Mouse (Mus musculus) limb, embryonic 12.5 days (tissue): ENCODE results near the gene Fcna. TPM values are rescaled to one million over a fixed set of nuclear protein-coding genes. Genes with fewer than 3 reads are reported as not detected.

ENCODE experiments used
- ATAC-seq: fragments of 200-750 bp; cut with Nextera tagmentation; 2 replicates; pipeline ENCODE4 v1.8.0; 2017; ENCODE audit warnings: low read depth, moderate TSS enrichment; ENCODE audit not compliant: insufficient number of reproducible peaks, insufficient read depth, low FRiP score, low TSS enrichment
- H3K27ac ChIP-seq: fragments of 300-500 bp; sonication (generic); 2 replicates; pipeline ENCODE4 v1.5.1; 2016; ENCODE audit warnings: mild to moderate bottlenecking, moderate library complexity
- H3K27me3 ChIP-seq: fragments of 300-500 bp; sonication (generic); 2 replicates; pipeline ENCODE4 v1.6.1; 2016; ENCODE audit warnings: mild to moderate bottlenecking, moderate library complexity
- H3K36me3 ChIP-seq: fragments of 300-500 bp; sonication (generic); 2 replicates; pipeline ENCODE4 v1.6.1; 2016; ENCODE audit warnings: mild to moderate bottlenecking, moderate library complexity
- H3K4me1 ChIP-seq: fragments of 300-500 bp; sonication (generic); replicated peaks from 2 replicates; pipeline ENCODE4 v1.6.1; 2016
- H3K4me2 ChIP-seq: fragments of 300-500 bp; sonication (generic); 2 replicates; pipeline ENCODE4 v1.6.1; 2016; ENCODE audit warnings: mild to moderate bottlenecking, moderate library complexity
- H3K4me3 ChIP-seq: fragments of 300-500 bp; sonication (generic); replicated peaks from 2 replicates; pipeline ENCODE4 v1.5.1; 2016; ENCODE audit warnings: mild to moderate bottlenecking
- H3K9ac ChIP-seq: fragments of 300-500 bp; sonication (generic); replicated peaks from 2 replicates; pipeline ENCODE4 v1.6.1; 2016; ENCODE audit warnings: mild to moderate bottlenecking, moderate library complexity
- H3K9me3 ChIP-seq: fragments of 300-500 bp; sonication (generic); 2 replicates; pipeline ENCODE4 v1.6.1; 2016; ENCODE audit warnings: mild to moderate bottlenecking, moderate library complexity
- WGBS: fragments of 180-500 bp; shearing (Covaris S2); methylation state at CpG from one replicate; pipeline ENCODE4 v1.1.7; 2016; 5-methylcytosine and 5-hydroxymethylcytosine counted together
- polyA plus RNA-seq: library from polyadenylated mRNA; unstranded; fragments of >200 nt; fragmentation: Nextera tagmentation; extraction: Ambion mirVana; gene quantifications from 2 replicates; pipeline ENCODE4 v1.2.1, GENCODE M21; 2016

Gene Fcna
- 0.40 and 0.68 TPM in 2 replicates for polyA plus RNA-seq

GRCm38 (mm10) chr2:25627811-25628210 lies at the start of gene Fcna:
Gene Fcna (minus strand): TSS chr2:25628030.
- no peak for ATAC-seq
- no peaks in the 10 kb centered on the region for H3K4me1 ChIP-seq

GRCm38 (mm10) chr2:25676486-25676885 lies 48.7 kb upstream of the Fcna start, which contains the start of gene Lcn6:
Gene Lcn6 (plus strand): TSS chr2:25676786.
- peaks cover 3% of the 10 kb centered on the region; the same call in 1 of the 2 replicates for H3K27me3 ChIP-seq
- ATAC-seq = no peak
- H3K9me3 ChIP-seq = no peaks in the 10 kb centered on the region
- H3K36me3 ChIP-seq = no peaks in the 10 kb centered on the region
- no peak within 1 kb of the TSS for H3K4me3 ChIP-seq
- 0 out of 2 replicates have a peak, but pooled peaks cover 2% of the 10 kb centered on the region for H3K4me1 ChIP-seq
- no peak within 1 kb of the TSS for H3K4me2 ChIP-seq
- 87% methylated on average over 3 of the region's 3 CpGs for WGBS
- no peak within 1 kb of the TSS for H3K9ac ChIP-seq
- no peak within 1 kb of the TSS for H3K27ac ChIP-seq

More at GRCm38 (mm10) chr2:25627811-25628210, at the start of gene Fcna:
- no peak within 1 kb of the TSS for H3K27ac ChIP-seq
- no peak within 1 kb of the TSS for H3K4me3 ChIP-seq
- WGBS = 66% methylated on average over 6 of the region's 6 CpGs
- no peaks in the 10 kb centered on the region for H3K9me3 ChIP-seq
- no peak within 1 kb of the TSS for H3K4me2 ChIP-seq
- H3K27me3 ChIP-seq = no peaks in the 10 kb centered on the region
- no peaks in the 10 kb centered on the region for H3K36me3 ChIP-seq
- no peak within 1 kb of the TSS for H3K9ac ChIP-seq

- Histone ChIP-seq H3K4me1 (no peaks in the 10 kb centered on the region), H3K4me2 (no peak overlapping the region), H3K27me3 (no peaks in the 10 kb centered on the region), H3K4me3 (no peak overlapping the region), H3K9ac (no peak overlapping the region), H3K27ac (no peak overlapping the region), H3K36me3 (no peaks in the 10 kb centered on the region), H3K9me3 (no peaks in the 10 kb centered on the region)
- ATAC-seq = no peak
- 73% methylated on average over 1 of the region's 1 CpGs for WGBS
Observed at GRCm38 (mm10) chr2:25666516-25666915, 38.7 kb upstream of the Fcna start.

- H3K9ac ChIP-seq = no peak overlapping the region
- WGBS = 79% methylated on average over 5 of the region's 5 CpGs
- no peak overlapping the region for H3K4me3 ChIP-seq
- no peak overlapping the region for H3K4me2 ChIP-seq
- no peaks in the 10 kb centered on the region for H3K27me3 ChIP-seq
- no peak for ATAC-seq
- no peaks in the 10 kb centered on the region for H3K4me1 ChIP-seq
- no peak overlapping the region for H3K27ac ChIP-seq
- H3K9me3 ChIP-seq = no peaks in the 10 kb centered on the region
- no peaks in the 10 kb centered on the region for H3K36me3 ChIP-seq
Observed at GRCm38 (mm10) chr2:25664125-25664524, 36.3 kb upstream of the Fcna start.

DNA sequence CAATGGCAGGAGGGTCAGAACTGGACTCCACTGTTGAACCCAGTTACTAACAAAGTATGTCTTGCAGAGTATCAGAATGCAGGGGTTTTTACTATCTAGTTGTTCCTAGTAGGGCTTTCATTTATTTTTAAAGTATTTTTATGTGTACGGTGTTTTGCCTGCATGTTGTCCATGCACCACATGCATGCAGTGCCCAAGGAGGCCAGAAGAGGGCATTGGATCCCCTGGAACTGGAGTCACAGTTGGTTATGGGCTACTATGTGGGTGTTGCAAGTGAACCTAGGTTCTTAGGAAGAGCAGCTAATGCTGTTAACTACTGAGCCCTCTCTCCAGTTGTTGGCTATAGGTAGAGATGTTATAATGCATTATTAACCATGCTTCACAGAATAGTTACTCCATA lies 35.7 kb upstream of the Fcna start:
- WGBS = 61% methylated on average over 1 of the region's 1 CpGs
- H3K36me3 ChIP-seq = no peaks in the 10 kb centered on the region
- no peak overlapping the region for H3K4me3 ChIP-seq
- no peaks in the 10 kb centered on the region for H3K27me3 ChIP-seq
- no peak overlapping the region for H3K9ac ChIP-seq
- no peak overlapping the region for H3K27ac ChIP-seq
- H3K4me1 ChIP-seq = no peaks in the 10 kb centered on the region
- ATAC-seq = no peak
- H3K9me3 ChIP-seq = no peaks in the 10 kb centered on the region
- no peak overlapping the region for H3K4me2 ChIP-seq

GRCm38 (mm10) chr2:25661245-25661970 lies 33.6 kb upstream of the Fcna start:
- no peak overlapping the region for H3K9ac ChIP-seq
- H3K27me3 ChIP-seq = no peaks in the 10 kb centered on the region
- WGBS = 80% methylated on average over 6 of the region's 6 CpGs
- no peaks in the 10 kb centered on the region for H3K4me1 ChIP-seq
- no peak overlapping the region for H3K4me3 ChIP-seq
- H3K36me3 ChIP-seq = no peaks in the 10 kb centered on the region
- no peak for ATAC-seq
- no peak overlapping the region for H3K4me2 ChIP-seq
- H3K9me3 ChIP-seq = no peaks in the 10 kb centered on the region
- H3K27ac ChIP-seq = no peak overlapping the region

- Histone ChIP-seq H3K4me2 (no peak overlapping the region), H3K9ac (no peak overlapping the region), H3K4me3 (no peak overlapping the region), H3K4me1 (no peaks in the 10 kb centered on the region), H3K36me3 (no peaks in the 10 kb centered on the region), H3K27me3 (peaks cover 3% of the 10 kb centered on the region; the same call in 1 of the 2 replicates), H3K27ac (no peak overlapping the region), H3K9me3 (no peaks in the 10 kb centered on the region)
- 91% methylated on average over 8 of the region's 8 CpGs for WGBS
- ATAC-seq = no peak
Observed at GRCm38 (mm10) chr2:25660279-25660678, 32.4 kb upstream of the Fcna start.

DNA sequence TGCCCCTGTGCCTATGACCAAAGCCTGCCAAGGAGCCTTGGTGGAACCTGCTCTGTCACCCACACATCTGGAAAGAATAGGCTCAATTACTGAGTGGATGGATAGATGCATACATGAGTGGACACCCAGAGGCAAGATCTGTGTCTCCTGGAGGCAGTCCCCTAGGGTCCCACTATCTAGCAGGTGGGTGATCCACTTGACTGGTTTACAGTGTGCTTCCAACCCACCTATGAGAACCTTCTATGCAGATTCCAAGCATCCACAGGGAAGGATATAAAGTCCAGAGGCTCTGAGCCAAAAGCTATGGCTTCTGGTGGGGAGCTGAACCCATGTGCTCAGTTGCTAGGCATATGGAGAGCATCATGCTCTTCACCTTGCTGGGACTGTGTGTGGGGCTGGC lies 29.8 kb upstream of the Fcna start, which contains the start of gene Lcn5:
Gene Lcn5 (plus strand): TSS at position 301 of the 400 bp plus-strand sequence.
- H3K4me3 ChIP-seq = no peak within 1 kb of the TSS
- ATAC-seq = no peak
- no peaks in the 10 kb centered on the region for H3K4me1 ChIP-seq
- no peak within 1 kb of the TSS for H3K9ac ChIP-seq
- no peaks in the 10 kb centered on the region for H3K9me3 ChIP-seq
- H3K27me3 ChIP-seq = peaks cover 3% of the 10 kb centered on the region; the same call in 1 of the 2 replicates
- H3K27ac ChIP-seq = no peak within 1 kb of the TSS
- no peak within 1 kb of the TSS for H3K4me2 ChIP-seq
- no peaks in the 10 kb centered on the region for H3K36me3 ChIP-seq

- H3K27ac ChIP-seq = no peak overlapping the region
- no peak for ATAC-seq
- H3K9ac ChIP-seq = no peak overlapping the region
- H3K4me3 ChIP-seq = no peak overlapping the region
- no peaks in the 10 kb centered on the region for H3K9me3 ChIP-seq
- no peak overlapping the region for H3K4me2 ChIP-seq
- H3K4me1 ChIP-seq = no peaks in the 10 kb centered on the region
- H3K36me3 ChIP-seq = no peaks in the 10 kb centered on the region
- 92% methylated on average over 4 of the region's 4 CpGs for WGBS
- peaks cover 3% of the 10 kb centered on the region; the same call in 1 of the 2 replicates for H3K27me3 ChIP-seq
Observed at GRCm38 (mm10) chr2:25657246-25657645, 29.4 kb upstream of the Fcna start.

DNA sequence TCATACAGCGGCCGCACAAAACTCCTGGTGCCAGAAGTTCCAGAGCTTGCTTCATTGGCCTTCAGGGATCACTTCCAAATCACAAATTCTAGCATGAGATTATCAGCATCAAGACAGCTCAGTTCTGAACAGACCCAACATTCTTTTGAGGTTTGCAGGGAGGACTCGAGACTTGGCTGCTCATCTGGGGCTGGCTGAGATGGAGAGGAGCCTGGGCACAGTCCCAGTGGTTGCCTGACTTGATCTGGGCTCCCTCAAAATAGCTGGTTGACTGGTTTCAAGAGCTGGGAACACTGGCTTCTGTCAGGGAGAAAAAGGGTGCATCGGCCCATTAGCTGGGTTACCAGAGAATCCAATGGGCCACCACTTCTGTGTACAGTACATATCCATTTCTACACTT lies 28.9 kb upstream of the Fcna start:
- Histone ChIP-seq H3K4me2 (no peak overlapping the region), H3K4me3 (no peak overlapping the region), H3K27ac (no peak overlapping the region), H3K36me3 (no peaks in the 10 kb centered on the region), H3K4me1 (no peaks in the 10 kb centered on the region), H3K9ac (no peak overlapping the region), H3K27me3 (peaks cover 3% of the 10 kb centered on the region; the same call in 1 of the 2 replicates), H3K9me3 (no peaks in the 10 kb centered on the region)
- 75% methylated on average over 4 of the region's 4 CpGs for WGBS
- ATAC-seq = no peak

DNA sequence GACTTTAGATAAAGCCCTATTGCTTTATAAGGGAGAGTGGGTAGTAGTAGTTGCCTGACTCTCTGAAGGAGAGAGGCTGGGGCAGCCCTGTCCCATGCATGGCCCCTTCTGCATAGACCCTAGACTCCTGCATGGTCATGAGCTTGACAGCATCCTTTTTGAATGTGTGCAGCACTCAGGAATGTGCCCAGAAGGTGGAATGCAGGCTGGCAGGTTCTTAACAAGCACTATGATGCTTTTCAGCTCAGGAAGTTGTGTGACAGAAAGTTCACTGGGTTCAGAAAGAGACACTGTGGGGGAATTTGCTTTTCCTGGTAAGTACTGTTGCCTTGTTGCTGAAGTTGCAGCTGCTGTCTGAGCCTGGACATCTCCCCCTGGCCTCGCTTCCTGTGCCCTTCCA lies 26.7 kb upstream of the Fcna start:
- no peaks in the 10 kb centered on the region for H3K4me1 ChIP-seq
- no peaks in the 10 kb centered on the region for H3K36me3 ChIP-seq
- H3K27ac ChIP-seq = no peak overlapping the region
- no peak overlapping the region for H3K4me3 ChIP-seq
- no peak for ATAC-seq
- H3K4me2 ChIP-seq = no peak overlapping the region
- WGBS = 74% methylated on average over 1 of the region's 1 CpGs
- H3K9me3 ChIP-seq = no peaks in the 10 kb centered on the region
- peaks cover 6% of the 10 kb centered on the region; the same call in 1 of the 2 replicates for H3K27me3 ChIP-seq
- no peak overlapping the region for H3K9ac ChIP-seq

DNA sequence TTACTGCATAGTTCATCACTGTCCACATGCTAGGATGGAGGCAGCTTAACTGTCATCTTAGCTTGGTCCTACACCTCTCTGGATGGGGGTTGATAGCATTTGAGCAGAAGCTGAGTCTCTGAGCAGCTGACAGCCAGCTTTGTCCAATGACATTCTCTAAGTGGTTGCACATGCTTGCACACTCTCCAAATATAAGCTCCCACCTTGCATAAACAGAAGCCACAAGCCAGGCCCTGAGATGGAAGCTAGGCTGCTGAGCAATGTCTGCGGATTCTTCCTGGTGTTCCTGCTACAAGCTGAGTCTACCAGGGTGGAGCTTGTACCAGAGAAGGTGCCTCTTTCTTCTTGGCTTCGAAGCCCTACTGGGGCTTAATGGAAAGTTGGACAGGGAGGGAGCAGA lies 25.1 kb upstream of the Fcna start, which contains the start of gene Lcn8:
Gene Lcn8 (plus strand): TSS at position 219 of the 400 bp plus-strand sequence.
- Histone ChIP-seq H3K4me3 (no peak within 1 kb of the TSS), H3K27ac (no peak within 1 kb of the TSS), H3K9me3 (no peaks in the 10 kb centered on the region), H3K4me1 (no peaks in the 10 kb centered on the region), H3K4me2 (no peak within 1 kb of the TSS), H3K36me3 (no peaks in the 10 kb centered on the region), H3K9ac (no peak within 1 kb of the TSS), H3K27me3 (peaks cover 6% of the 10 kb centered on the region; the same call in 1 of the 2 replicates)
- WGBS = 78% methylated on average over 2 of the region's 2 CpGs
- ATAC-seq = no peak
